Mouse (Mus musculus) intestine, embryonic 14.5 days (tissue): ENCODE data around the gene Alg9. TPM values are rescaled to one million over a fixed set of nuclear protein-coding genes. Genes with fewer than 3 reads are reported as not detected.
A peak's percentile ranks its signal among the peaks of the same experiment; 100 is the strongest.

Experiments used
- ATAC-seq: fragments of 200-750 bp; cut with Nextera tagmentation; replicated peaks from 2 replicates; pipeline ENCODE4 v1.8.0; 2017; ENCODE audit warnings: low read depth, moderate number of reproducible peaks, moderate TSS enrichment, moderate library complexity; ENCODE audit not compliant: low FRiP score, low TSS enrichment
- DNase-seq: peaks from one replicate; pipeline ENCODE4 v3.0.0-alpha.2; 2018; ENCODE audit warnings: low spot score
- H3K27ac ChIP-seq: fragments of 300-500 bp; sonication (generic); 2 replicates; pipeline ENCODE4 v1.5.1; 2014; ENCODE audit warnings: low read depth, mild to moderate bottlenecking, control low read depth
- H3K27me3 ChIP-seq: fragments of 300-500 bp; sonication (generic); replicated peaks from 2 replicates; pipeline ENCODE4 v1.6.1; 2014; ENCODE audit warnings: low read length, control low read depth; ENCODE audit not compliant: control insufficient read depth, insufficient read depth
- H3K36me3 ChIP-seq: fragments of 300-500 bp; sonication (generic); 2 replicates; pipeline ENCODE4 v1.6.1; 2014; ENCODE audit warnings: low read length, control low read depth; ENCODE audit not compliant: control insufficient read depth, insufficient read depth
- H3K4me1 ChIP-seq: fragments of 300-500 bp; sonication (generic); replicated peaks from 2 replicates; pipeline ENCODE4 v1.6.1; 2014; ENCODE audit warnings: low read length, control low read depth, mixed read lengths; ENCODE audit not compliant: control insufficient read depth, insufficient read depth
- H3K4me2 ChIP-seq: fragments of 300-500 bp; sonication (generic); 2 replicates; pipeline ENCODE4 v1.6.1; 2014; ENCODE audit warnings: low read length
- H3K4me3 ChIP-seq: fragments of 300-500 bp; sonication (generic); 2 replicates; pipeline ENCODE4 v1.5.1; 2014; ENCODE audit warnings: low read depth, low read length, control low read depth, mixed read lengths
- H3K9ac ChIP-seq: fragments of 300-500 bp; sonication (generic); 2 replicates; pipeline ENCODE4 v1.6.1; 2014; ENCODE audit warnings: mild to moderate bottlenecking, low read length
- H3K9me3 ChIP-seq: fragments of 300-500 bp; sonication (generic); 2 replicates; pipeline ENCODE4 v1.6.1; 2016; ENCODE audit warnings: low read length, control low read depth; ENCODE audit not compliant: control insufficient read depth
- WGBS: fragments of 180-500 bp; shearing (Covaris S2); extraction: QIAGEN DNeasy Blood & Tissue Kit; methylation state at CpG from one replicate; pipeline ENCODE4 v1.1.7; 2014; 5-methylcytosine and 5-hydroxymethylcytosine counted together
- polyA plus RNA-seq: library from polyadenylated mRNA; unstranded; fragments of >200 nt; fragmentation: Nextera tagmentation; extraction: Ambion mirVana; gene quantifications from 2 replicates; pipeline ENCODE4 v1.2.1, GENCODE M21; 2014

Gene Alg9
- polyA plus RNA-seq, 1 experiment from 2014 or later = 44.6 TPM

GRCm38 (mm10) chr9:50738914-50739870 is 35.6 kb upstream of the Alg9 start, which contains the start of gene Dixdc1:
Gene Dixdc1, minus strand, starts transcription at chr9:50739517.
- 0 out of 2 replicates have a peak, but pooled peaks cover 4% of the 10 kb centered on the region for H3K36me3 ChIP-seq
- no peaks in the 10 kb centered on the region for H3K4me1 ChIP-seq
- WGBS = 12% methylated on average over 36 of the region's 36 CpGs
- H3K27ac ChIP-seq = peak within 1 kb of the TSS; percentile 59
- H3K9ac ChIP-seq = no peak within 1 kb of the TSS
- peak within 1 kb of the TSS; percentile 51 for H3K4me2 ChIP-seq
- H3K27me3 ChIP-seq = no peaks in the 10 kb centered on the region
- no peaks in the 10 kb centered on the region for H3K9me3 ChIP-seq
- H3K4me3 ChIP-seq = peak within 1 kb of the TSS; percentile 30
- DNase-seq (peak; percentile 97), ATAC-seq (peak; percentile 98)

- H3K4me2 ChIP-seq = no peak overlapping the region
- no peaks in the 10 kb centered on the region for H3K9me3 ChIP-seq
- DNase-seq = no peak
- no peaks in the 10 kb centered on the region for H3K4me1 ChIP-seq
- H3K27ac ChIP-seq = no peak overlapping the region
- no peaks in the 10 kb centered on the region for H3K27me3 ChIP-seq
- no peak for ATAC-seq
- WGBS = 86% methylated on average over 14 of the region's 14 CpGs
- H3K36me3 ChIP-seq = 0 out of 2 replicates have a peak, but pooled peaks cover 4% of the 10 kb centered on the region
- no peak overlapping the region for H3K4me3 ChIP-seq
- H3K9ac ChIP-seq = no peak overlapping the region
Observed at GRCm38 (mm10) chr9:50740867-50741784, 33.7 kb upstream of the Alg9 start.

- ATAC-seq (no peak), DNase-seq (no peak)
- no peak overlapping the region for H3K4me3 ChIP-seq
- H3K4me2 ChIP-seq = no peak overlapping the region
- H3K27me3 ChIP-seq = no peaks in the 10 kb centered on the region
- H3K9ac ChIP-seq = no peak overlapping the region
- no peak overlapping the region for H3K27ac ChIP-seq
- no peaks in the 10 kb centered on the region for H3K9me3 ChIP-seq
- H3K36me3 ChIP-seq = 0 out of 2 replicates have a peak, but pooled peaks cover 4% of the 10 kb centered on the region
- no peaks in the 10 kb centered on the region for H3K4me1 ChIP-seq
- 79% methylated on average over 3 of the region's 3 CpGs for WGBS
Observed at GRCm38 (mm10) chr9:50742261-50742660, 32.6 kb upstream of the Alg9 start.

- no peak overlapping the region for H3K9ac ChIP-seq
- DNase-seq (no peak), ATAC-seq (no peak)
- no peaks in the 10 kb centered on the region for H3K27me3 ChIP-seq
- no peaks in the 10 kb centered on the region for H3K9me3 ChIP-seq
- 81% methylated on average over 2 of the region's 2 CpGs for WGBS
- H3K4me1 ChIP-seq = no peaks in the 10 kb centered on the region
- H3K27ac ChIP-seq = no peak overlapping the region
- no peak overlapping the region for H3K4me3 ChIP-seq
- H3K36me3 ChIP-seq = 0 out of 2 replicates have a peak, but pooled peaks cover 4% of the 10 kb centered on the region
- no peak overlapping the region for H3K4me2 ChIP-seq
Observed at GRCm38 (mm10) chr9:50742744-50743143, 32.1 kb upstream of the Alg9 start.

- 13% methylated on average over 7 of the region's 7 CpGs for WGBS
- H3K27me3 ChIP-seq = no peaks in the 10 kb centered on the region
- no peaks in the 10 kb centered on the region for H3K9me3 ChIP-seq
- peak overlapping the region; percentile 68 for H3K4me2 ChIP-seq
- H3K4me3 ChIP-seq = peak overlapping the region; percentile 48
- peak overlapping the region; percentile 81 for H3K27ac ChIP-seq
- ATAC-seq (peak; percentile 76; the same call in 1 of the 2 replicates), DNase-seq (peak; percentile 69)
- H3K4me1 ChIP-seq = no peaks in the 10 kb centered on the region
- peak overlapping the region; percentile 58 for H3K9ac ChIP-seq
- H3K36me3 ChIP-seq = no peaks in the 10 kb centered on the region
Observed at GRCm38 (mm10) chr9:50745806-50746205, 29.0 kb upstream of the Alg9 start.

- Histone ChIP-seq H3K4me2 (peak within 1 kb of the TSS; percentile 68), H3K9me3 (no peaks in the 10 kb centered on the region), H3K27ac (peak within 1 kb of the TSS; percentile 81), H3K4me1 (no peaks in the 10 kb centered on the region), H3K4me3 (peak within 1 kb of the TSS; percentile 48), H3K27me3 (no peaks in the 10 kb centered on the region), H3K9ac (peak within 1 kb of the TSS; percentile 58), H3K36me3 (no peaks in the 10 kb centered on the region)
- ATAC-seq (peak; percentile 82), DNase-seq (peak; percentile 82)
- 2% methylated on average over 19 of the region's 19 CpGs for WGBS
Observed at GRCm38 (mm10) chr9:50746214-50746677, 28.6 kb upstream of the Alg9 start, which contains the start of gene 2310030G06Rik. Gene 2310030G06Rik, minus strand, starts transcription at chr9:50746536.

- H3K27me3 ChIP-seq = no peaks in the 10 kb centered on the region
- H3K4me1 ChIP-seq = no peaks in the 10 kb centered on the region; the same call in 1 of the 2 replicates
- H3K27ac ChIP-seq = no peak overlapping the region
- no peak overlapping the region for H3K4me2 ChIP-seq
- 73% methylated on average over 6 of the region's 6 CpGs for WGBS
- no peaks in the 10 kb centered on the region for H3K9me3 ChIP-seq
- H3K4me3 ChIP-seq = no peak overlapping the region
- DNase-seq (no peak), ATAC-seq (no peak)
- no peaks in the 10 kb centered on the region for H3K36me3 ChIP-seq
- no peak overlapping the region for H3K9ac ChIP-seq
Observed at GRCm38 (mm10) chr9:50750706-50751105, 24.1 kb upstream of the Alg9 start.

- 72% methylated on average over 22 of the region's 22 CpGs for WGBS
Observed at GRCm38 (mm10) chr9:50751323-50751722, 23.5 kb upstream of the Alg9 start, which contains the start of gene Cryab. Gene Cryab, plus strand, starts transcription at chr9:50751325.

More at GRCm38 (mm10) chr9:50751323-50751722, 23.5 kb upstream of the Alg9 start, which contains the start of gene Cryab:
- no peaks in the 10 kb centered on the region; the same call in 1 of the 2 replicates for H3K4me1 ChIP-seq
- H3K36me3 ChIP-seq = no peaks in the 10 kb centered on the region
- H3K4me3 ChIP-seq = no peak within 1 kb of the TSS
- H3K27ac ChIP-seq = no peak within 1 kb of the TSS; the same call in 1 of the 2 replicates
- H3K4me2 ChIP-seq = no peak within 1 kb of the TSS
- ATAC-seq (no peak), DNase-seq (no peak)
- no peaks in the 10 kb centered on the region for H3K27me3 ChIP-seq
- H3K9me3 ChIP-seq = no peaks in the 10 kb centered on the region
- H3K9ac ChIP-seq = no peak within 1 kb of the TSS
